Mouse (Mus musculus): Measurements from ENCODE around the gene Fxyd2.

Fxyd2 gene

DNA sequence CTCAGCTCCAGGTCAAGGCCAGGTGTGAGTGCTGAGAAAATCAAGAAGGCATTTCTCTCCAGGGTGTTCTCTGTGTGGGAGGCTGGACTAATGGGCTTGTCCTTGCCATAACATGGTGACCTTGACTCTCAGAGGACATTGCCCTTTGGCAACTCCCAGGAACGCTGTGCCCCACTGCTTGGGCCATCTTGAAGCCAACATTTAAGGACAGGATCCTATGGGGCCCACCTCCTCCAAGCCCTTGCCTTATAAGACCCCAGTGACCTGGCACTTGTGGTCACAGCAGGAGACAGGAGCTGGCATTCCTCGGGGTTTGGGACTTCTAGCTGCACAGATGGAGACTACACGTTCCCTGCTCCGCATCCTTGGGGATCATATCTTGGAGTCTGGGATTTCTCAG lies at the start of gene Fxyd2:
Gene Fxyd2 (plus strand): TSS at position 236 of the 400 bp plus-strand sequence.
- DNase-seq (ENCODE audit: low spot score in 2 of 2), result no peak

DNA sequence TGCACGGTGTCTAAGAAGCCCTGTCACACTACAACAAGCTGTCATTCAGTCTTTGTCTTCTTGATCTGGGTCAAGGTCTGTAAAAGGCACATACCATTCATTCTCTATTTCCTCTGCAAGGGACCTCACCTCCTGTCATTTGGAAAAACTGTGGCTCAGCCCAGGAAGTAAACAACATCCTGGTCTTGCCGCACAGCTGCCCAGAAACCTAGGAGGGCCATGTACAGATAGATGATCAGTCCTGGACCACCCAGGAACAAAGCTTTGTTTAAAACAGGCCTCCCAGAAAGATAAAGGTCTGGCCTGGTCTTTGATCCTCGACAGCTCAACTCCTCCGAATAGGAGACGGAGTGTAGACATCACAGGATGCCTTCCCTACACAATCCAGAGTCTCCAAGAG lies 49.6 kb upstream of the Fxyd2 start:
- no peak for DNase-seq (ENCODE audit: low spot score in 2 of 2)

DNA sequence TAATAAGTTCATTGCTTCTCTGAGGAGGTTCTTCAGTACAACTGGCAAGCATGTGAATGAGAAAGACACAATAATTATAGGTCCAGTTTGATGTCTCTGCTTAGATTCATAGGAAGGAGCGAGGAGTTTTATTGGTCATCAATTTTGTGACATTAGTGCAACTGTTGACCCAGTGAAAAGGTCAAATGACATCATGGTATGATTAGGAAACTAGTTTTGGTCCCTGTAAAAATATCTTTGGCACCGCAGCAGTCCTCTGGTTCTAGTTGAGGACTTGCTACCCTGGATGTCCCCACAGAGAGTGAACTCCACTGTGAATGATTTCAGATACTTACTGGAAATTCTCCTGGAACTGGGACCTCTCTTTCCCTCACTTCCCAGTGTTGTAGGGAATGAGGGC lies 44.3 kb upstream of the Fxyd2 start:
- no peak for DNase-seq (ENCODE audit: low spot score in 2 of 2)

DNA sequence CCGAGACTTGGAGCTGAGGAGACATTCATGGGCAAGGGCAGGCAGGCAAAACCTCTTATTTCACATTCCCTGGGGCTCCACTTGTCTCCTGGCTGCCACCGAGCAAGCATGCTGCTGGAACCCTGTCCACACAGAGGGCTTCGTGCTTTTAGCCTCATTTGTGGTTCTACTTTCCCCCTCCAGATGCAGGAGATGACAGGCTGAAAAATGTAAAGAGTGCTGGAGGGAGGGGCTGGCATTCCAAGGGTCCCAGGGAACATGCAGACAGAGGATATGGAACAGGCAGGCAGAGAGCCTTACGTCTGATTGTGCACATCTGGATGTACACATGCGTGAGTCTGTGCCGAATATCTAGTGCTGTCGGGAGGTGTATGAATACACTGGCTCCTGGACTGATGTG lies 41.1 kb upstream of the Fxyd2 start:
- no peak for DNase-seq (ENCODE audit: low spot score in 2 of 2)

DNA sequence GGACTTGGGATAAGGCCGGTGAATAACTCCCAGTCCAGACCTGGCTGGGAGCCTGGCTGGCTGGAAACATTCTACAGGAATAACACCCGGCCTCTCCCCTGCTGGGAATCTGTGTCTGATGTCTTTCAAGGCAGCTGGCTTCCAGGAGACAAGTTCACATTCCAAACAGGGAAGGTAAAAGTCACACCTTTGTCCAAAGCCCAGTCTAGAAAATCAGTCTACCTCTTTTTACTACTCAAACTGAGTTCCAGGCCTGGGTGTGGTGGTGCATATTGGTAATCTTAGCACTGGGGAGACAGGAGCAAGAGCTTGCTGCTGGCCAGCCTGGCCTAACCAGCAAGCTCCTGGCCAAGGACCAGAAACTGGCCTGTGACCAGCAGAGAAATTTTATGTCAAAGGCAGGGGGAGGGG lies 37.4 kb upstream of the Fxyd2 start:
- DNase-seq (ENCODE audit: low spot score in 2 of 2), result no peak

DNA sequence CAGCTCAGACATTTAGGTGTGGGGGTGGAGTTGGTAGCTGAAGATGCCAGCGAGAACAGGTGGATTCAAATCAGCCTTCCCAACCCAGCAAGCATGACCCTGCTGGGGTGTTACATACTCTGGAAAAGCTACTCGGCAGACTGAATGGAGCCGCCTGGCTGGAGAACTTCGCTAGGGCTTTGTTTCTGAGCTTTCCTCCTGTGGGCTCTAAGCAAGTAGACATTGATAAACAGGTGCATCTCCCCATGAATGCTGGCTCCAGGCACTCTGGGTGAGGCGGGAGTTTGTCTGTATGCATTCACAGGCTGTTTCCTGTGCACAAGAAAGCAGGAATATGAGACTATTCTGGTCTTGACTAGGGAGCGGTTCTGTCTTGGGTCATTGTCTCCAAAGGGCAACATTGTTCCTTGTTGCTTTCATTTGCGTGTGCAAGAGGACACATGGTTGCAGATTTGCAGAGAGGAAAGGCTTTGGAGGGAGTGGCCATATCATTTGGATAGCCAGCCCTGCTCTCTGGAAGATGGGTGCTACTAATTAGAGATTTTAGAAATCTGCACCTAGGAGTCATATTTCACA lies 35.7 kb upstream of the Fxyd2 start:
- no peak for DNase-seq (ENCODE audit: low spot score in 2 of 2)

DNA sequence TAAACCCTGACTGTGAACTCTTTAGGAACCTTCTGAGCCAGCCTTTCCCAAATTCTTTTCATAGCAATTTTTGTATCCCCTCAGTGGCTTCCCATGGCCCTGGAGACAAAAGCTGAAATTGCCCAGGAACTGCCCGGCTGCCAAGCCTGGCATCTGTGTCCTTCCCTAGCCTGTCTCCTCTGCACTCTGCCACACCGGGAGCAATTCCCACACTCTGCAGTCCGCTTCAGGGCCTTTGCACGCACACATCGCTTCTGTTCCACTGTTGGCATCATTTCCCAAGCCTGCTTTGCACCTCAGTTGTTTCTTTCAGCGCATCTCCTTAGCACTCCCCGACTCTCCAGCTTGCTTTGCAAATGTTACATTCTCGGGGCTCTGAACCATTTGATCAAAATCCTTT lies 31.8 kb upstream of the Fxyd2 start:
- no peak for DNase-seq (ENCODE audit: low spot score in 2 of 2)

DNA sequence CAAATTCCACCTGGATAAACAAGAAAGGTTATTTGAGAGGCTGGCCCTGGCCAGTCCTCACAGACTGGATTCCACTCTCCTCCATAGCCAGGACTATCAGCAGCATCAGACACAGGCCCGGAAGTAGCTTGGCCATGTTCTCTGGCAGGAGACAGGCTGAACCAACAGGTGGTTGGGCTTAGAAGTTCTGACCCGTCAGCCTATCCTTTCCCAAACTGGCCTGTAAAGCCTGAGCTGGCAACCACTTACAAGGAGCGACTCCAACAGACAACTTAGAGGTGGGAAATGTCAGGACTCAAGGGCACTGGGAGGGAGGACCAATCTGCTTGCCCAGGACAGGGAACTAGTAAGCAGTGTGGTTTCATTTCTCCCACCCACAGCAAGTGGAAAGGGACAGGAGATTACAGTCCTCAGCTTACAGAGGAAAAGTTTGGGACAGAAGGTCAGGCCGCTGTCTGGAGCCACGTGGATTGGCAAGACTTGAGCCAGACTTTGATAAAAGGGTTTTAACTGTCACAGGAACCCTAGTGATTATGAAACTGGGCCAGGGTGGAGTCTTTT lies 31.0 kb upstream of the Fxyd2 start:
- DNase-seq (ENCODE audit: low spot score in 2 of 2), result no peak

DNA sequence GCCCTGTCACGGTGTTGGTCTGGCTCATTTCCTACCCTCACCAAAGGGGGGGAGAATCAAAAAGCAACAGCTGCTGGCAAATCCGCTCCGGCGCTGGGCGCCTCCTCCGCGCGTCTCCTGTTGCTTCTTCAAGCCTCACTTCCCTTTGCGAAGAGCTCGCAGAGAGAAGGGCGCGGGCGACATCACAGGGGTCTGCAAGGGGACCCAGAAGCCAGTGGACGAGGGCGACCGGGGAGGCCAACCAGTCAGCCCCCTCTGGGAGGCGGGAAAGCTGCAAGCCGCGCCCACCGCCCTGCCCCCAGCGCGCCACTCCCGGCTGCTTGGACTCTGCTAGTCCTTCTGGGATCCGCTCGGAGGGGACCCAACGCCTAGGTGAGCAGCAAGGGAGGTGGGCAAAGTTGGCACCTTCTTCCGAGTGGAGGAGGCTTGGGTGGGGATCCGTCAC lies 29.3 kb upstream of the Fxyd2 start, which contains the start of gene Fxyd6:
Gene Fxyd6 (plus strand): TSS at position 69 of the 445 bp plus-strand sequence.
- DNase-seq (ENCODE audit: low spot score in 2 of 2), result peak; percentile 77

DNA sequence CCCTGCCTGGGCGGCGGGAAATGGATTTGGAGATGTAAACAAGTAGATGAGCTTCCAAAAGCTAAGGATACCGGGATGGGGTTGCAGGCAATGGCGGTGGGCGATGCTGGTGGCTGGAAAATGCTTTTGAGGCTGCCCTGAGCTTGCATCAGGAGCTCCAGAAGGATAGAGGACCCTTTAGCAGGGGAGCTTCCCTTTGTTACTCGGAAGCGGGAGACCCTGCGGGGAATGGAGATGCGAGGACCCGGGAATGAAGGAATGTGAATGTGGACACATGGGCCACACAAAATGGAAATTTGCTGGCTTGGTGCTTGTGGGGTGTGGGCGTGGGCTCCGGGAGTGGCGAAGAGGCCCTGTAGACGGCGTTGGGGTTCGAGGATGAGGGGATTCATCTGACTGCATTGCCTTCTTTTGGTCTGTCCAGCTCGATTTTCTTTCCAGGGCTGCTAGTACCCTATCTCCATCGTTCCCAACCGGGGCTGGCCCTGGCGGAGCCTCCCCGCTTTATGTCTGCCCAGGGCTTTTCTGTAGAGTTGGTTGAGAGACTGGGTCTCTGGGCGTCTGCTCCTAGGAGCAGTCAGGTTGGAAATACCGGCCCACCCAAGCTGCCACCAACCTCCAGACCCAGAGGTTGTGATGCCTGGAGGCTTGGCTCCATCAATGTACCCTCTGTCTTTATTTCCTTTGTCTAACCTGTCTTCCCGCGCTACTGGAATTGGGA lies 28.7 kb upstream of the Fxyd2 start:
- peak in 1 of 2 experiments; percentile 49 for DNase-seq (ENCODE audit: low spot score in 2 of 2)

DNA sequence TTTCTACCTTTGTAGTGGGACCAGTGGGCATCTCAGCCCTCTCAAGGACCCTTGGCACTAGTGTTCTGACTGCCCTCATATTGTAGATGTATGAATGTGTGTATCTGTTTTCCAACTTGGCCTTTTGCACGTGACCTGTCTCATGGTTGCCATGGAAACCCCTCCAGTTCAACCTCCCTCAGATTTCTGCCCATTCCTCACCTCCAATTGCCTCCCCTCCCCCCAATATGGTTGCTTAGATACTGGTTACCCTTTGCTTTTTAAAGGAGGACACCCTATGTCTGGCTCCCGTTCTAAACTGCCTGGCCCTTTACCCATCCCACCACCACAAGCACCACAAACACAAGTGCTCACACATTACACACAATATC lies 28.1 kb upstream of the Fxyd2 start:
- DNase-seq (ENCODE audit: low spot score in 2 of 2), result peak; percentile 45 to 73

DNA sequence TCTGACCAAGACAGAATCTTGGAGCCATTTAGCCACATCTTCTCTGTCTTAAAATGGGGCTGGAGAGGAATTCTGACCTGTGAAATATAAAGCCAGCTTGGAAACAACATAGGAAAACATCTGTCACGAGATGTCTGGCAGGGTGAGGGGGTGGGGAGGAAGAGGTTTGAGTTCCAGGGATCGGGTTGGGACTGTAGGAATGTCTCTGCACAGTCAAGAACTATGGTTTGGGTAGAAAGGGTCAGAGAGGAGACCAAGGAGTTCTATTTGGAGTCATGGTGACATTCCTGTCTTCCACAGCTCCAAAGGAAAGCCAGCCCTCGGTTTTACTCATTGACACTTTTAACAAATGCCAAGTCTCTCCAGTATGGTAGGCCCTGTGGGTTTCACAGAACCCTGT lies 25.6 kb upstream of the Fxyd2 start:
- no peak for DNase-seq (ENCODE audit: low spot score in 2 of 2)

DNA sequence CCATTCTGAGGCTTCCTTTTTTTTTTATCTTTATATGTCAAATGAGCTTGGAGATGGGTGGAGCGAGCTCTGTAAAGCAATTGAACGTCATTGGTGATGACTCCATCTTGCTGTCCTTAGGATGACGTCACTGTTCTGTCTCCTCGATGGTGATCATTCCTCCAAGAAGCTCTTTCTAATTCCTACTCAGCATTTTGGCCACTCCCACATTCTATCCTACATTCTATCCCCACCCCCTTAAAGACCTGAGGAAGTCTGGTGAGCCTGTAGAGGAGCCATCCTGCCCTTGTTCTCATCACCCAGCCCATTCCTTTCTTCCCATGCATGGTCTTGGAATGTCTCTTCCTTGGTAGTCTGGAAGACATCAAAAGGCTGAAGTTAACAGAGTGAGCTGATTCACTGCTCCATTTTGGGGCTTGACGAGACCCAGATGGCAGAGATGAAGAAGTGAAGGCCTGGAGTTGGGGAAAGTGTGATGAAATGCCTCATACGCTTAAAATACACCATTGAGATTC lies 24.4 kb upstream of the Fxyd2 start:
- DNase-seq (ENCODE audit: low spot score in 2 of 2), result no peak

DNA sequence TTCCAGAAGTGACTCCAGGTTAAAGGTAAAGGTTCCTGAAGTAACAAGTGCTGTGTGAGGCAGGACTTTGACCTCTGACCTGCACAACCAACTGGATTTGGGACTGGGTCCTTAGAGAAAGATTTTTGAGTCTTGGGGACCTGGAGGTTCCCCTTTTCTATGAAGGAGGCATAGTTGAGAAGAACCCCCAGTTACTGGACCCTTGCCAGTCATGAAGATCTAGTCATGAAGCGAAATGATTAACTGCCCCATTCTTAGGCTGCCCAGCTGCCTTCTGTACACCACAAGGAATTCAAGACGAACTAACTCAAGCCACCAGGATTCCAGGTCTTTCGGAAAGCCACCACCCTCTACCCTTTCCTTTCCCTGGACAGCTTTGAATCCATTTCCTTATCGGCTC lies 23.0 kb upstream of the Fxyd2 start:
- no peak for DNase-seq (ENCODE audit: low spot score in 2 of 2)

DNA sequence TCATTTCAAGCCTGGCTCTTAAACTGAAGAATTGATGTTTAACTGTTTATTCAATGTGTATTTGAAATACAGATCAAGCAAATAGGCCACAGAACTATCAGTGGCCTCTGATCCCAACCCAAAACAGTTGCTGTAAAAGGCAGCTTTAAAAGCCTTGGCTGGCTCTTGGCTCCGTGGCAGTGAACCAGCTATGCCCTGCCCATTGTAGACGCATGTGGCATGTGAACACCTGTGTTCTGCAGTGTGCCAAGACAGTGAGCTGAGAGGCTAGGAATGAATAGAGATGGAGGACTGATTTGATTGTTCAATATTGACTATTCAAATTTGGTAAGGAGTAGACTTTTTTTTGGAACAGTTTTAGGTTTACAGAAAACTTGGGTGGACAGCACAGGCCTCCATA lies 22.6 kb upstream of the Fxyd2 start:
- no peak for DNase-seq (ENCODE audit: low spot score in 2 of 2)

DNA sequence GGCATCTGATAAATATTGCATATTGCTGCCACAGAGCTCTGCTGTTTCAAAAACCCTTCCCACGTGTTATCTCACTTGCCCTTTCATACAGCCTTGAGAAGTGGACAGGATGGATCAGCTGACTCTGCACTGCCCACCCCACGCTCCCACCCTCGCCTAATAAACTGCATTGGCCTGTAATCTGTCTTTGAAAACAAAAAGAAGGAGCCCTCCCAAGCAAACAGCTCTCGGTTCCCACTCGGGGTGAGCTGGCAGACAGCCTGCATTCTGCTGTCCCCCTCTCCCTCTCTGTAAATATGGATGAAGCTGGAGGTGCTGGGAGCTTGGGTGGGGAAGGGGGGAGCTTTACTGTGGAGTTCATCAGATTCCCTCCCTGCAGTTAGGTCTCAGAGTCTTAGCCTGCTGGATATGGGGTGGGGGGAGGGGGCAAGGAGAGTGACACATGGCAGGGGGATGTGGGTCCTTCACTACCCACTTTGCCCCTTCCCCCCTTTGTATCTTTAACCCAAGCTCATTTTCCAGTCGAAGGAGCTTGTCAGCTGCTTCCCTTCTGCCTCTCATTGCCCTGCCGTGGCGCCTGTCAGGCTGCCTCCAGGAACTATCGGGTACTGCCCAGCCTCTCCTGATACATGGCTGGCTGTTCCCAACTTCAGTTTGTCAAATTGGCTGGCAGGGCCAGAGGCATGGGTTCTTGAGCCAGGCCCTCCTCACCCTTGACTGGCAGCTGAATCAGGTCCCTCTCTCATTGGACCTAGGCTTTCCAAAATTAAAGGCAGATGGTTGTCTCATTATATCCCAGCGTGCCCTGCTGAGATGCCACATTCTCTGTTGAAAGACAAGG lies 18.8 kb upstream of the Fxyd2 start:
- peak; percentile 43 to 52 for DNase-seq (ENCODE audit: low spot score in 2 of 2)

DNA sequence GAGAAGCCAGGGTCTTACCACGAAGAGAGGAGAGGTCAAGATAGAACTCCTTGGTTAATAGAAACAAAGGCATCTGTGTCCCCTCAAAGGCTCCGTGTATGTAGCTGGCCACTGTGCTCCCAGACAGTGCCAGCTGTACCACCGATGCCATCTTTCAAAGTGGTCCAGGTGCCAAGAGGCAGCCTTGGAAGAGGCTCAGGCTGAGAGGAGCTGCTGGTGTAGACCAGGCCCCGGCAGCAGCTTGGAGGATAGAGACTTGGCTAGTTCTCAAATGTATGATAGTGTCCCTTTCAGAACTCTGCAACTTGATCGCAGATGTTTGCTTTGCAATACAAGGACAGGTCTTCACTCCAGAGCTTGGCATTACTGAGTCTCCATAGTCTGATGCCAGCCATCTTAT lies 17.1 kb upstream of the Fxyd2 start:
- peak; percentile 70 to 78 for DNase-seq (ENCODE audit: low spot score in 2 of 2)

DNA sequence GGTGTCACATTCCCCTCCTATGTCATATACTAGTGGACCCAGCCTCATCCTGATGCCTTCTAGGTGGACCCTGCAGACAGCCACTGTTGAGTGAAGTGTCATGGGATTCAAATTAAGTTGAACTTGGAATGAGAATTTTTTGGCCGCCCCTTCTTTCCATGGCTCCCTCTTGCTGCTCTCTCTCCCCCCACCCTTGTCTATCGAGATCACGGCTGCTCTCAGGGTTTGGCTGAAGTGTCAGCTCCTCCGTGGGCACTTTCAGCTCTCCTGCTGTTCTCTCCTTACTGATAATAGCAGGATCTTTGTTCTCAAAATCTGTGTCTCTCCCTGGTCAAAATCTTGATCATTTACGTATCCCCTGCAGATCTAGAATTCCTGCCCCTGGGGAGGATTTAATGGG lies 16.6 kb upstream of the Fxyd2 start:
- DNase-seq (ENCODE audit: low spot score in 2 of 2), result no peak

DNA sequence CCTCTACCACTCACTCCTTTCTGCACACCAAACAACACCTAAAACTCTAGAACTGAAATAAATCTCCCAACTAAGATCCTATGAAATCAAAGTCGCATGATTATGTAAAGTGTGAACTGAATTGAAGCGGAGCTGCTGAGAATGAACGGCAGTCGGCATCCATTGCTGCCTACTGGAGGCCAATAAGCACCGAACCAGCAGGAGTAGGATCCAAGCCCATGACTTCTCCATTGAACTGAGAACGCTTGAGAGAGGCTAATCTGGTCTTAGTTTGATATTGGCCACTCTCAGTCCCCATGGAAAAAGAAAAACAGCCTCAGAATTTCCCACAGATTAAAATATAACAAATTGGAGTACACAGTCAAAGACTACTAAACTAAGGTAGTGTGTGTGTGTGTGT lies 15.6 kb upstream of the Fxyd2 start:
- no peak for DNase-seq (ENCODE audit: low spot score in 2 of 2)

DNA sequence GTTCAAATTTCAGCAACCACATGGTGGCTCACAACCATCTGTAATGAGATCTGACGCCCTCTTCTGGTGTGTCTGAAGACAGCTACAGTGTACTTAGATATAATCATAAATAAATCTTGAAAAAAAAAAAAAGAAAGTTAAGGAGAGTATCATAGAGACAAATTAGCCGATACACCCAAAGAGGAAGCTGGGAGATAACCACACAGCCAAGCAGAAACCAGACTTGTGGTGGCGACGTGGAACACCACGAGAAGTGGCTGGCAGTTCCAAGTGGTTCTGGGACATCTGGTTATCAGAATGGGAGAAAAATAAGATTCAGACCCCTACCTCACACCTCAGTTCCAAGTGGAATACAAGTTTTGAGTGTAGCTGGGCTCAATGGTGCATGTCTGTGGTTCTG lies 12.8 kb upstream of the Fxyd2 start:
- no peak for DNase-seq (ENCODE audit: low spot score in 2 of 2)

DNA sequence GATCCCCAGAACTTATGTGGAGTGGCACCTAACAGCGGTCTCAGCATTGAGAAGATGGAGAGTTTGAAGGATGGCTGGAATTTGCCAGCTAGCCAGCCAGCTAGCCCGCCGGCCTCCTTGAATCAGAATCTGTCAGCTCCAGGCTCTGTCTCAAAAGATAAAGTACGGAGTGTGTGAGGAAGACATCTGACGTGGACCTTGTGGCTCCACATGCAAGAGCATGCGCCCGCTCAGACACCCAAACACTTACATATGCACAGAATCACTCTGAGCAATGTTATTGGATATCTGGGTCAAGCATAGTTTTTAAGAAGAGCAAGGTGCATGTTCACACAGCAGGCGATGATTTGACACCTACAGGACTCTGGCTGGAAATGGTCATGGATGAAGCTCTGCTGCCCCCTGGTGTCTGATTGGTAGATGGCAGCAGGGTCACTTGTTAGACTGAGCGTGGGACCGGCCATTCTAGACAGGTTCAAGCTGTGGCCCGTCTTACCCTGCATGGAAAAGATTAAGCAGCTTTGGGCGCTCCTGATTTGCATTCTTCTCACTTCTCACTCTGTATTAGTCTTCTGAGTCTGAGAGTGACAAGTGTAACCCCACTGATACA lies 11.0 kb upstream of the Fxyd2 start:
- peak; percentile 85 to 87 for DNase-seq (ENCODE audit: low spot score in 2 of 2)

DNA sequence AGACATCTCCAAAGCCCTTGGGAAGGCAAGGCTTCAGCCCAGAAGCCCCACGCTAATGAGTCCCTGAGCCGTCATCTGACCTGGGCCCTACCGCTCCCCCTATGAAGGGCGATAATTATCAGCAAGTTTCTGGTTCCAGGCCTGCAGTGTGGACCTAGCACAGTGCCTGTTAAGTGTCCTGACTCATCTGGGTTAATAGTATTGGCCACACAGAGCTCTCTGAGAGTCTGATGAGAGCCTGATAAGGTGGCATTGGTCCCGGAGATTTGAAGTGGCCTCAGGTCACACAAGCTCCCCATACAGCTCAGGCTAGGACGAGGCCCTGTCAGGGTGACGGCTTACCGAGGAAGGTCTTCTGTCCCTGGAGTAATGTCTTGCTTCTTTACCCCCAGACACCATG lies 9.9 kb upstream of the Fxyd2 start:
- no peak for DNase-seq (ENCODE audit: low spot score in 2 of 2)

Data from right cerebral cortex, postnatal 10 days (tissue).